ENCODE assay signal across 8 mouse cellular contexts in the genomic region with DNA sequence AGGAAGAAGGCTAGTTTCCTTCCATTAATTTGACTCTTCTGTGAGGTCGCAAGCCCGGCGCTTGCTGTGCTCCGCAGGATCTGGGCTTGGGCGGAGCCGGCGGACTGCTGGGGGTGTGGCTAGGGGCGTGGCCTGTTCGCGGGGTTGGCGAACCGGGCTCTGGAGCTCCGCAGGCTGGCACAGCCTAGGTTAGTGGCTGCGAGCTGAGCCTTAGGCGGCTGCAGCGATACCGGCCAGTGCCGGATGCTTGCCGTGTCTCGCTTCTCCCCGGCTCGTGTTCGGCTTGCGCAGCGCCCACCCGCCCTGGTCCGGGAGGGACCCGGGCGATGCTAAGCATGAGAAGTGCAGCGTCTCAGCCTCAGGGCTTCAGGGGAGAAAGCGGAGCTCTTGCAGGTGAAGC. TPM values are rescaled to one million over a fixed set of nuclear protein-coding genes. Genes with fewer than 3 reads are reported as not detected.
DNase-seq lines count a peak whose midpoint lies in the region; ATAC-seq and TF ChIP-seq lines count a peak whose summit lies in the region.

A gene (plus strand): TSS at position 135 of the 400 bp plus-strand sequence.

- no peaks in the 10 kb centered on the region; the same call in 1 of the 2 replicates for H3K27me3 ChIP-seq in G1E (ENCODE audit: insufficient read depth, low read length)
- H3K27me3 ChIP-seq in hindbrain, embryonic 12.5 days: peaks cover 36% of the 10 kb centered on the region

- H3K4me3 ChIP-seq in G1E (ENCODE audit: low read depth, low read length): peak within 1 kb of the TSS; percentile 31; the same call in 1 of the 2 replicates
- H3K4me3 ChIP-seq in hindbrain, embryonic 12.5 days: peak within 1 kb of the TSS; percentile 69

- H3K27ac ChIP-seq in hindbrain, embryonic 12.5 days: no peak within 1 kb of the TSS

- no peak for ATAC-seq in G1E (ENCODE audit: extremely low read depth, insufficient number of reproducible peaks, low FRiP score, poor library complexity, severe bottlenecking)
- peak; percentile 100 for ATAC-seq in hindbrain, embryonic 12.5 days (ENCODE audit: low FRiP score)

- H3K9me3 ChIP-seq in G1E (replicated peaks): peaks cover 23% of the 10 kb centered on the region
- H3K9me3 ChIP-seq in hindbrain, embryonic 12.5 days (replicated peaks): no peaks in the 10 kb centered on the region

- no peaks in the 10 kb centered on the region for H3K4me1 ChIP-seq in G1E (ENCODE audit: insufficient read depth, low read depth, low read length)
- peaks cover 4% of the 10 kb centered on the region for H3K4me1 ChIP-seq in hindbrain, embryonic 12.5 days

- DNase-seq in G1E (ENCODE audit: low spot score): no peak
- DNase-seq in cerebellum, postnatal 10 days: peak; percentile 94 to 97
- DNase-seq in frontal cortex, postnatal 10 days (ENCODE audit: low spot score in 2 of 2): peak; percentile 74 to 87
- peak; percentile 84 to 92 for DNase-seq in layer of hippocampus, postnatal 14 days (ENCODE audit: low spot score in 2 of 2)
- peak; percentile 90 for DNase-seq in lung, postnatal 10 days
- DNase-seq in ovary, postnatal 14 days (ENCODE audit: low spot score): peak; percentile 75
- peak; percentile 72 to 84 for DNase-seq in thymus, postnatal 10 days (ENCODE audit: low spot score in 2 of 2)

- H3K4me2 ChIP-seq in hindbrain, embryonic 12.5 days (replicated peaks): peak within 1 kb of the TSS; percentile 96

- no peaks in the 10 kb centered on the region for H3K36me3 ChIP-seq in G1E (replicated peaks)
- H3K36me3 ChIP-seq in hindbrain, embryonic 12.5 days: no peaks in the 10 kb centered on the region

- under 1% methylated on average over 31 of the region's 31 CpGs for WGBS in hindbrain, embryonic 12.5 days

- no peak for TF ChIP-seq CTCF in G1E (IDR thresholded peaks at IDR 0.05; ENCODE audit: low read depth, low read length)

- peak within 1 kb of the TSS; percentile 61 for H3K9ac ChIP-seq in hindbrain, embryonic 12.5 days

RNA-seq across cellular contexts. Expression of the gene that starts here (rescaled TPM):
- total RNA-seq in G1E (2014; fragmentation: Nextera tagmentation): not detected in 2 replicates
- 0.06 and 0.16 TPM in 2 replicates for total RNA-seq in G1E (2017)
- polyA plus RNA-seq in G1E (2012): not detected in 2 replicates
- polyA plus RNA-seq in hindbrain, embryonic 12.5 days (2016; fragmentation: Nextera tagmentation; extraction: Ambion mirVana): 1.0 and 2.0 TPM in 2 replicates
- total RNA-seq in layer of hippocampus, postnatal 14 days (2021): 10 to 100 TPM; 43.1 to 46.3 TPM

Comparison
In these comparisons a context has a peak if more than half of its experiments do, and no peak if none do; other contexts are left out.
1. RNA of the gene that starts here (total RNA-seq): 43.1 to 46.3 TPM in layer of hippocampus, postnatal 14 days; 0.06 to 0.16 TPM in G1E; every median in the first group is over 10 times any median in the second.